Mouse (Mus musculus) hindbrain, embryonic 10.5 days (tissue): ENCODE measurements at regions not wholly inside any gene's neighbourhood (a gene's known extent, or its start where the extent isn't known, plus 50 kb on each side); places are given as distances from the start of the nearest gene placed in this dataset.

Experiments used
- DNase-seq: peaks from one replicate; pipeline ENCODE4 v3.0.0-alpha.2; 2017; ENCODE audit warnings: low spot score
- H3K27ac ChIP-seq: fragments of 300-500 bp; sonication (generic); 2 replicates; pipeline ENCODE4 v1.5.1; 2016; ENCODE audit warnings: mild to moderate bottlenecking, moderate library complexity
- H3K27me3 ChIP-seq: fragments of 300-500 bp; sonication (generic); 2 replicates; pipeline ENCODE4 v1.6.1; 2016; ENCODE audit warnings: mild to moderate bottlenecking; ENCODE audit not compliant: poor library complexity, insufficient read depth, severe bottlenecking
- H3K36me3 ChIP-seq: fragments of 300-500 bp; sonication (generic); 2 replicates; pipeline ENCODE4 v1.6.1; 2016; ENCODE audit warnings: mild to moderate bottlenecking, moderate library complexity
- H3K4me1 ChIP-seq: fragments of 300-500 bp; sonication (generic); replicated peaks from 2 replicates; pipeline ENCODE4 v1.6.1; 2016; ENCODE audit warnings: mild to moderate bottlenecking
- H3K4me3 ChIP-seq: fragments of 300-500 bp; sonication (generic); 2 replicates; pipeline ENCODE4 v1.5.1; 2016; ENCODE audit warnings: mild to moderate bottlenecking, moderate library complexity
- H3K9me3 ChIP-seq: fragments of 300-500 bp; sonication (generic); 2 replicates; pipeline ENCODE4 v1.6.1; 2016; ENCODE audit warnings: mild to moderate bottlenecking, moderate library complexity
- WGBS: fragments of 180-500 bp; shearing (Covaris S2); methylation state at CpG from one replicate; pipeline ENCODE4 v1.1.7; 2016; 5-methylcytosine and 5-hydroxymethylcytosine counted together

- H3K36me3 ChIP-seq: no peaks in the 10 kb centered on the region
- no peak overlapping the region for H3K4me3 ChIP-seq
- H3K9me3 ChIP-seq: no peaks in the 10 kb centered on the region
- H3K4me1 ChIP-seq: peaks cover 15% of the 10 kb centered on the region
- DNase-seq: no peak
- H3K27ac ChIP-seq: no peak overlapping the region
- 88% methylated on average over 3 of the region's 3 CpGs for WGBS
- H3K27me3 ChIP-seq: no peaks in the 10 kb centered on the region
These were observed 187.8 kb upstream of the Spaca1 start for GRCm38 (mm10) chr4:34237791-34238190.

GRCm38 (mm10) chr4:34239624-34240023 lies 189.6 kb upstream of the Spaca1 start:
- H3K27me3 ChIP-seq: no peaks in the 10 kb centered on the region
- WGBS: 52% methylated on average over 3 of the region's 3 CpGs
- H3K9me3 ChIP-seq: no peaks in the 10 kb centered on the region
- H3K27ac ChIP-seq: no peak overlapping the region
- DNase-seq: peak; percentile 20
- peaks cover 15% of the 10 kb centered on the region for H3K4me1 ChIP-seq
- no peak overlapping the region for H3K4me3 ChIP-seq
- no peaks in the 10 kb centered on the region for H3K36me3 ChIP-seq

GRCm38 (mm10) chr4:34241060-34241571 lies 191.1 kb upstream of the Spaca1 start:
- 69% methylated on average over 7 of the region's 7 CpGs for WGBS
- no peaks in the 10 kb centered on the region for H3K27me3 ChIP-seq
- H3K9me3 ChIP-seq: no peaks in the 10 kb centered on the region
- no peak overlapping the region for H3K27ac ChIP-seq
- no peak overlapping the region for H3K4me3 ChIP-seq
- DNase-seq: no peak
- H3K4me1 ChIP-seq: peaks cover 14% of the 10 kb centered on the region
- no peaks in the 10 kb centered on the region for H3K36me3 ChIP-seq

GRCm38 (mm10) chr4:34241673-34242072 lies 191.7 kb upstream of the Spaca1 start:
- peaks cover 12% of the 10 kb centered on the region for H3K4me1 ChIP-seq
- DNase-seq: no peak
- WGBS: 68% methylated on average over 3 of the region's 3 CpGs
- H3K27me3 ChIP-seq: no peaks in the 10 kb centered on the region
- H3K36me3 ChIP-seq: no peaks in the 10 kb centered on the region
- no peak overlapping the region for H3K4me3 ChIP-seq
- no peak overlapping the region for H3K27ac ChIP-seq
- no peaks in the 10 kb centered on the region for H3K9me3 ChIP-seq

GRCm38 (mm10) chr4:34259444-34259843 lies 209.5 kb upstream of the Spaca1 start:
- H3K27ac ChIP-seq: no peak overlapping the region
- no peak for DNase-seq
- no peaks in the 10 kb centered on the region for H3K36me3 ChIP-seq
- no peaks in the 10 kb centered on the region for H3K27me3 ChIP-seq
- H3K9me3 ChIP-seq: no peaks in the 10 kb centered on the region
- no peak overlapping the region for H3K4me3 ChIP-seq
- H3K4me1 ChIP-seq: no peaks in the 10 kb centered on the region

GRCm38 (mm10) chr4:34260468-34260867 lies 210.5 kb upstream of the Spaca1 start:
- H3K36me3 ChIP-seq: no peaks in the 10 kb centered on the region
- no peak overlapping the region for H3K4me3 ChIP-seq
- H3K27me3 ChIP-seq: no peaks in the 10 kb centered on the region
- no peak overlapping the region for H3K27ac ChIP-seq
- WGBS: 96% methylated on average over 4 of the region's 4 CpGs
- no peak for DNase-seq
- no peaks in the 10 kb centered on the region for H3K9me3 ChIP-seq
- no peaks in the 10 kb centered on the region for H3K4me1 ChIP-seq

- 66% methylated on average over 6 of the region's 6 CpGs for WGBS
- DNase-seq: no peak
These were observed 211.8 kb upstream of the Spaca1 start for GRCm38 (mm10) chr4:34261809-34262208.

GRCm38 (mm10) chr4:34264431-34264830 lies 214.4 kb upstream of the Spaca1 start:
- no peak for DNase-seq
- no peak overlapping the region for H3K27ac ChIP-seq
- 94% methylated on average over 5 of the region's 5 CpGs for WGBS
- H3K27me3 ChIP-seq: no peaks in the 10 kb centered on the region
- no peaks in the 10 kb centered on the region for H3K36me3 ChIP-seq
- no peaks in the 10 kb centered on the region for H3K9me3 ChIP-seq
- no peak overlapping the region for H3K4me3 ChIP-seq
- H3K4me1 ChIP-seq: no peaks in the 10 kb centered on the region

More at GRCm38 (mm10) chr4:34261809-34262208, 211.8 kb upstream of the Spaca1 start:
- Histone ChIP-seq H3K9me3 (no peaks in the 10 kb centered on the region), H3K27me3 (no peaks in the 10 kb centered on the region), H3K27ac (no peak overlapping the region), H3K36me3 (no peaks in the 10 kb centered on the region), H3K4me1 (no peaks in the 10 kb centered on the region), H3K4me3 (no peak overlapping the region)

- peaks cover 10% of the 10 kb centered on the region for H3K4me1 ChIP-seq
- no peak overlapping the region for H3K27ac ChIP-seq
- H3K27me3 ChIP-seq: no peaks in the 10 kb centered on the region
- no peaks in the 10 kb centered on the region for H3K9me3 ChIP-seq
- DNase-seq: no peak
- H3K4me3 ChIP-seq: no peak overlapping the region
- H3K36me3 ChIP-seq: no peaks in the 10 kb centered on the region
- 84% methylated on average over 3 of the region's 3 CpGs for WGBS
These were observed 224.3 kb upstream of the Spaca1 start for GRCm38 (mm10) chr4:34274316-34274715.

GRCm38 (mm10) chr4:34275372-34275771 lies 225.4 kb upstream of the Spaca1 start:
- H3K36me3 ChIP-seq: no peaks in the 10 kb centered on the region
- no peak for DNase-seq
- H3K27ac ChIP-seq: 0 out of 2 replicates have a peak overlapping the region, but pooled peaks have one; percentile 16
- peaks cover 7% of the 10 kb centered on the region for H3K4me1 ChIP-seq
- no peak overlapping the region for H3K4me3 ChIP-seq
- no peaks in the 10 kb centered on the region for H3K27me3 ChIP-seq
- no peaks in the 10 kb centered on the region for H3K9me3 ChIP-seq

- WGBS: 75% methylated on average over 4 of the region's 4 CpGs
These were observed 248.1 kb upstream of the Akirin2 start for GRCm38 (mm10) chr4:34302504-34303108.

GRCm38 (mm10) chr4:34308921-34309563 lies 241.7 kb upstream of the Akirin2 start:
- Histone ChIP-seq H3K4me3 (no peak overlapping the region), H3K4me1 (peaks cover 8% of the 10 kb centered on the region; the same call in 1 of the 2 replicates), H3K27ac (no peak overlapping the region), H3K27me3 (no peaks in the 10 kb centered on the region), H3K9me3 (0 out of 2 replicates have a peak, but pooled peaks cover under 1% of the 10 kb centered on the region), H3K36me3 (no peaks in the 10 kb centered on the region)
- DNase-seq: no peak
- WGBS: 83% methylated on average over 8 of the region's 8 CpGs

More at GRCm38 (mm10) chr4:34302504-34303108, 248.1 kb upstream of the Akirin2 start:
- DNase-seq: no peak
- H3K27me3 ChIP-seq: no peaks in the 10 kb centered on the region
- no peak overlapping the region for H3K4me3 ChIP-seq
- no peaks in the 10 kb centered on the region for H3K9me3 ChIP-seq
- H3K27ac ChIP-seq: no peak overlapping the region
- no peaks in the 10 kb centered on the region for H3K36me3 ChIP-seq
- no peaks in the 10 kb centered on the region for H3K4me1 ChIP-seq

GRCm38 (mm10) chr4:34310061-34310642 lies 240.6 kb upstream of the Akirin2 start:
- 0 out of 2 replicates have a peak, but pooled peaks cover 4% of the 10 kb centered on the region for H3K9me3 ChIP-seq
- 55% methylated on average over 5 of the region's 5 CpGs for WGBS
- no peaks in the 10 kb centered on the region for H3K36me3 ChIP-seq
- no peak for DNase-seq
- 0 out of 2 replicates have a peak overlapping the region, but pooled peaks have one; percentile 2 for H3K27ac ChIP-seq
- peaks cover 8% of the 10 kb centered on the region; the same call in 1 of the 2 replicates for H3K4me1 ChIP-seq
- no peak overlapping the region for H3K4me3 ChIP-seq
- H3K27me3 ChIP-seq: no peaks in the 10 kb centered on the region
